Mouse (Mus musculus): ENCODE data around the gene Olfr191. TPM values are rescaled to one million over a fixed set of nuclear protein-coding genes. Genes with fewer than 3 reads are reported as not detected.
"Not testable (repeated sequence)": the region's sequence is repeated elsewhere in the genome, so short reads cannot be mapped to it uniquely, and the experiment has no call there.

The Olfr191 gene
- not detected for total RNA-seq (2021)
- long read RNA-seq, experiment 1 = 0 reads
- long read RNA-seq, experiment 2 = 0 reads

GRCm38 (mm10) chr16:59089722-59090121 is at the start of gene Olfr191:
Gene Olfr191, minus strand, starts transcription at chr16:59089822.
- intact Hi-C loops (cut with DNase I); DNase-seq: not testable (repeated sequence)

GRCm38 (mm10) chr16:59130740-59131139 is 41.1 kb upstream of the Olfr191 start:
- DNase-seq = no peak
- intact Hi-C loops (cut with DNase I) = no loop called here

DNA sequence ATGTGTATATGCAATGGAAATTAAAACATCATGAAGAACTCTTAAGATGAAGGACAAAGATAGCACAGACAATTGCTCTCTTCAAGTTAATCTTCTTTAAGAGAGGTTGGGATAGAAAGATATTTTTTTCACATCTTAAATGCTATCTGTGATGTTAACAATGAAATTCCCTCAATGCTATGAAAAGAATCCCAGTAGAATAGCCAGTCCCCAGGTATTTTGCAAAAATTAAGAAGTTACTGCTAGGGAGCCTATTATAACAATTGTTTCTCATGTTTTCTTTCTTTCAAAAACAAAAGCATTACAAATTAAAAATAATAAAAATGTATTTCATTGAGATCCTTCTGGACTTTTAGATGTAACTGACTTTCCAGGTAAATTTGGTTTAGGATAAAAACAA is 31.3 kb upstream of the Olfr191 start, which contains the start of gene Olfr194:
Gene Olfr194 (minus strand): TSS at position 101 of the 400 bp plus-strand sequence.
- no peak for DNase-seq
- intact Hi-C loops (cut with DNase I) = no loop called here

DNA sequence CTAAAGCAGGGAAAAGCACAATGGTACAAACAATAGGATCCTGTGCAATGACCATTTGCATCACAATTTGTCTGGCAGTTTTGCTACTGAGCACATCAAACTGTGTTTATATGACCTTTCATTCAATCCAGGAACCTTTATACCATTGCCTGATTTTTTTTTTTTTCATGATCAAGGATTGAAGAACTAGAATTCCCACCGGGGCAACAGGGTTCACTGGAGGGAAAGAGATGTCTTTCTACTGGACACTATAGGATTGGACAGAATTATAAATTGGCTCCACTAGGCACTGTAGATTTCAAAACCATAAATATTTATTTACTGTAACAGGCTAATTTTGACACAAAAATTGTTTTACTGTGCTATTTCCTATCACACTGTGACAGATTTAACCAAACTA is 22.2 kb upstream of the Olfr191 start, which contains the start of gene Olfr193:
Gene Olfr193 (minus strand): TSS at position 101 of the 400 bp plus-strand sequence.
- intact Hi-C loops (cut with DNase I) = no loop called here
- no peak for DNase-seq

- intact Hi-C loops (cut with DNase I); DNase-seq: not testable (repeated sequence)
Observed at GRCm38 (mm10) chr16:59108522-59108921, 18.9 kb upstream of the Olfr191 start.

DNA sequence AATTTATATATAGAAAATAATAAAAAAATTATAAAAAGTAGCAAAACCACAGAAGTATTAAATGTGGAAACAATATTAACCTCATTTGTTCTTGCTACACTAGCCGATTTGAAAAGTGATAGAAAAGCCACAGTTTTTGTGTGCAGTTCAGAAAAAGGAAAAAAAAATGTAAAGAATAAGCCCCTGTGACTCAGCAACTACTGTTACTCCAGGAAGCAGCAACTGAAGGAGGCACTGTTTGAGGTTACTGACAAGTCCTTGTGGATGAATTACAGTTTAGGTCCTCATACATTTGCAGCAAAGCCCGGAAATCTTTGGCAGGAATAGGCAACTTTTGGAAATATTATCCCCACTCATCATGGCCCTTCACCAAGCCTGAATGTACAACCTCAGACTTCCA is 15.7 kb upstream of the Olfr191 start:
- no peak for DNase-seq
- intact Hi-C loops (cut with DNase I) = no loop called here

DNA sequence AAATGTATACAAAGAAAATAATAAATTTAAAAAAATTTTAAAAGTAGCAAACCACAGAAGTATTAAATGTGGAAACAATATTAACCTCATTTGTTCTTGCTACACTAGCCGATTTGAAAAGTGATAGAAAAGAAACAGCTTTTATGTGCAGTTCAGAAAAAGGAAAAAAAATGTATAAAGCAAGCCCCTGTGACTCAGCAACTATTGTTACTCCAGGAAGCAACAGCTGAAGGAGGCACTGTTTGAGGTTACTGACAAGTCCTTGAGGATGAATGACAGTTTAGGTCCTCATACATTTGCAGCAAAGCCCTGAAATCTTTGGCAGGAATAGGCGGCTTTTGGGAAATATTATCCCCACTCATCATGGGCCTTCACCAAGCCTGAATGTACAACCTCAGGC is 8.5 kb downstream of the Olfr191 start:
- DNase-seq; intact Hi-C loops (cut with DNase I): not testable (repeated sequence)

GRCm38 (mm10) chr16:59077905-59078304 is 11.7 kb downstream of the Olfr191 start, which contains the start of gene Olfr190:
Gene Olfr190, minus strand, starts transcription at chr16:59078005.
- intact Hi-C loops (cut with DNase I) = no loop called here
- no peak for DNase-seq

GRCm38 (mm10) chr16:59073520-59073919 is 16.1 kb downstream of the Olfr191 start:
- intact Hi-C loops (cut with DNase I) = no loop called here
- no peak for DNase-seq

GRCm38 (mm10) chr16:59071755-59072154 is 17.9 kb downstream of the Olfr191 start:
- no peak for DNase-seq
- intact Hi-C loops (cut with DNase I) = no loop called here

DNA sequence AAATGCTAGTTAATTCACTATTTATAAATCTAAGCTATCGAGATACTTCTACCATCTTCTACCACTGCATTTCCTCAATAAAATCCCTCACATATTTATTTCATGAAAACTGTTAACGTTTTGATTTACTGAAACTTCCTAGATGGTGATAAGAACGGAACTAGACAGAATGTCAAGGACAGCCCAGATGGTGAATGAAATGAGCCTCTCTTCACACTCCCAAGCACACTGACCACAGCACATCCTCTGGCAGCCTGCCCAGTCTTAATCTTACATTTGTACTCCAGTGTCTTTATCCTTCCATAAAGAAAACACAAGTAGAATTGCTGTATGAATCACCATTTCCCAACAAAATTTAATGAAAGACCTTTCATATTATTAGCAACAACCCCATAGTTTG is 27.2 kb downstream of the Olfr191 start:
- intact Hi-C loops (cut with DNase I); DNase-seq: not testable (repeated sequence)

- DNase-seq; intact Hi-C loops (cut with DNase I): not testable (repeated sequence)
Observed at GRCm38 (mm10) chr16:59049286-59049685, 40.3 kb downstream of the Olfr191 start.

- intact Hi-C loops (cut with DNase I) = no loop called here
Observed at GRCm38 (mm10) chr16:59048860-59049259, 40.8 kb downstream of the Olfr191 start.

GRCm38 (mm10) chr16:59047579-59047978 is 42.0 kb downstream of the Olfr191 start:
- DNase-seq = no peak
- intact Hi-C loops (cut with DNase I) = no loop called here

More at GRCm38 (mm10) chr16:59048860-59049259, 40.8 kb downstream of the Olfr191 start:
- DNase-seq = no peak

GRCm38 (mm10) chr16:59045835-59046234 is 43.8 kb downstream of the Olfr191 start:
- no peak for DNase-seq
- intact Hi-C loops (cut with DNase I) = no loop called here

- no peak for DNase-seq
- intact Hi-C loops (cut with DNase I) = no loop called here
Observed at GRCm38 (mm10) chr16:59039710-59040109, 49.9 kb downstream of the Olfr191 start, which contains the start of gene Olfr187. Gene Olfr187, minus strand, starts transcription at chr16:59039767.

Other genes starting within 250 kb of the Olfr191 start
- gene Olfr177, start 215.1 kb downstream of the Olfr191 start, total RNA-seq (2021) = not detected
- not detected for gene Olfr178, start 197.8 kb downstream of the Olfr191 start, total RNA-seq (2021)
- not detected for gene Olfr181, start 161.1 kb downstream of the Olfr191 start, total RNA-seq (2021)
- not detected for gene Olfr180, start 160.4 kb downstream of the Olfr191 start, total RNA-seq (2021)
- gene Olfr183, start 94.5 kb downstream of the Olfr191 start, total RNA-seq (2021) = not detected
- gene Olfr186, start 59.5 kb downstream of the Olfr191 start, total RNA-seq (2021) = not detected
- not detected for gene Olfr187, start 50.1 kb downstream of the Olfr191 start, total RNA-seq (2021)
- gene Olfr190, start 11.8 kb downstream of the Olfr191 start, total RNA-seq (2021) = not detected
- gene Olfr193, start 22.1 kb upstream of the Olfr191 start, total RNA-seq (2021) = not detected
- gene Olfr194, start 31.2 kb upstream of the Olfr191 start, total RNA-seq (2021) = not detected
- not detected for gene Olfr195, start 57.2 kb upstream of the Olfr191 start, total RNA-seq (2021)
- not detected for gene Olfr196, start 80.6 kb upstream of the Olfr191 start, total RNA-seq (2021)
- gene Olfr198, start 113.7 kb upstream of the Olfr191 start, total RNA-seq (2021) = not detected
- gene Olfr199, start 129.9 kb upstream of the Olfr191 start, total RNA-seq (2021) = not detected
- not detected for gene Olfr201, start 182.8 kb upstream of the Olfr191 start, total RNA-seq (2021)
- gene Olfr202, start 197.0 kb upstream of the Olfr191 start, total RNA-seq (2021) = not detected
- not detected for gene Olfr203, start 209.1 kb upstream of the Olfr191 start, total RNA-seq (2021)
- not detected for gene Olfr204, start 228.4 kb upstream of the Olfr191 start, total RNA-seq (2021)
- not detected for gene Olfr205, start 241.3 kb upstream of the Olfr191 start, total RNA-seq (2021)